Mouse (Mus musculus) left cerebral cortex, adult 6 months (tissue): ENCODE results near the gene Them4. TPM values are rescaled to one million over a fixed set of nuclear protein-coding genes. Genes with fewer than 3 reads are reported as not detected.

Source experiments
- long read RNA-seq, 2 experiments: library from polyadenylated mRNA; unstranded; transcript quantifications; one replicate each; pipeline ENCODE4 v2.0.0; 2019 to 2020
- polyA plus RNA-seq: library from polyadenylated mRNA; unstranded; fragments of <200 nt; fragmentation: Nextera tagmentation; gene quantifications from 2 replicates; pipeline ENCODE4 v1.2.3, GENCODE M21; 2021

The Them4 gene
- polyA plus RNA-seq: 23.1 and 26.8 TPM in 2 replicates
- long read RNA-seq, experiment 1, transcript Them4-201 (6 exons, 1,781 nt): major isoform, 94 of 105 reads
- long read RNA-seq, experiment 1, partial matches to known transcripts: 4 of 105 reads
- long read RNA-seq, experiment 1, other reads (novel, unspliced or antisense): 4 of 105 reads
- long read RNA-seq, experiment 2, transcript Them4-201 (6 exons, 1,781 nt): major isoform, 31 of 39 reads
- long read RNA-seq, experiment 2, partial matches to known transcripts: 4 of 39 reads
- long read RNA-seq, experiment 2, other reads (novel, unspliced or antisense): 2 of 39 reads

GRCm38 (mm10) chr3:94309633-94310363 lies at the start of gene Them4:
Gene Them4, plus strand, starts transcription at chr3:94310089.

GRCm38 (mm10) chr3:94263736-94264135 lies 46.2 kb upstream of the Them4 start, which contains the start of gene Gm4778:
Gene Gm4778, plus strand, starts transcription at chr3:94264036.

GRCm38 (mm10) chr3:94341959-94342422 lies 32.1 kb downstream of the Them4 start, which contains the start of gene Them5:
Gene Them5, plus strand, starts transcription at chr3:94342099.

DNA sequence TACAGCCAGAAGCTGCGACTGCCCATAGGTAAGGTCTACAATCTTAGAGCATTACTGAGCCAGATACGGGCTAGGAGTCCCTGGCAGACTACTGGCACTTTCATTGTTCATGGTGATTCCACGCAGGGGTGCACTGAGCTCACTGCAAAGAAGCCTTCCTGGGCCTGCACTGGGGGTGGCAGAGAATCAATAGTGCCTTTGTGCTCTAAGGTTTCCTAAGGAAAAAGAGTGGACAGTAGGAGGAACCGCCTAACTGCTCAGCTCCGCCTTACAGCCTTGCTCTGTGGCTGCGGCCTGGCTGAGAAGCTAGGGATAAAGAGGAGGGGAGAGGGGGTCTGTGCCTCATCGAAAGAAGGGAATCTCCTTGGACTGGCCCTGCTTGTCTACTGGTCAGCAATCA lies 52.2 kb downstream of the Them4 start, which contains the start of gene C2cd4d:
TSS of gene C2cd4d (plus strand) at position 301 of the 400 bp plus-strand sequence.

GRCm38 (mm10) chr3:94372641-94373040 lies 62.8 kb downstream of the Them4 start, which contains the start of gene Rorc:
Gene Rorc, plus strand, starts transcription at chr3:94372794.

Other genes with a start within 250 kb of the Them4 start
- gene Gm10697, start 237.4 kb upstream of the Them4 start, polyA plus RNA-seq: not detected in 2 replicates
- gene Gm10696, start 131.9 kb upstream of the Them4 start, polyA plus RNA-seq: not detected in 2 replicates
- not detected in 2 replicates for gene Gm5286, start 113.4 kb upstream of the Them4 start, polyA plus RNA-seq
- not detected in 2 replicates for gene Gm4778, start 46.1 kb upstream of the Them4 start, polyA plus RNA-seq
- not detected in 2 replicates for gene Them5, start 32.0 kb downstream of the Them4 start, polyA plus RNA-seq
- gene C2cd4d, start 52.3 kb downstream of the Them4 start, polyA plus RNA-seq: 0.15 and 1.1 TPM in 2 replicates
- 1.9 and 2.5 TPM in 2 replicates for gene Rorc, start 62.7 kb downstream of the Them4 start, polyA plus RNA-seq
- gene Lingo4, start 88.4 kb downstream of the Them4 start, polyA plus RNA-seq: 0.24 and 0.36 TPM in 2 replicates
- gene Tdrkh, start 103.2 kb downstream of the Them4 start, polyA plus RNA-seq: 14.9 and 19.5 TPM in 2 replicates
- gene Mrpl9, start 133.2 kb downstream of the Them4 start, polyA plus RNA-seq: 61.1 and 62.9 TPM in 2 replicates
- 0.20 and 0.23 TPM in 2 replicates for gene Oaz3, start 133.8 kb downstream of the Them4 start, polyA plus RNA-seq
- gene Celf3, start 168.2 kb downstream of the Them4 start, polyA plus RNA-seq: 43.5 and 58.7 TPM in 2 replicates
- 11.6 and 14.9 TPM in 2 replicates for gene Riiad1, start 170.3 kb downstream of the Them4 start, polyA plus RNA-seq